Mouse (Mus musculus) olfactory bulb, adult 2 months (tissue): ENCODE results near the gene Nek11. TPM values are rescaled to one million over a fixed set of nuclear protein-coding genes. Genes with fewer than 3 reads are reported as not detected.
A peak's percentile ranks its signal among the peaks of the same experiment; 100 is the strongest.

Source experiments
- H3K27ac ChIP-seq: fragments of 200-500 bp; 2 replicates; pipeline ENCODE4 v1.5.1; 2012; ENCODE audit warnings: low read depth, low read length; ENCODE audit not compliant: insufficient read depth
- H3K4me1 ChIP-seq: fragments of 200-500 bp; 2 replicates; pipeline ENCODE4 v1.6.1; 2012; ENCODE audit warnings: low read length; ENCODE audit not compliant: control insufficient read depth, insufficient read depth
- H3K4me3 ChIP-seq: fragments of 200-500 bp; 2 replicates; pipeline ENCODE4 v1.5.1; 2012; ENCODE audit warnings: mild to moderate bottlenecking, low read depth, low read length, moderate library complexity; ENCODE audit not compliant: insufficient read depth
- CTCF ChIP-seq: fragments of 200-500 bp; IDR thresholded peaks from 2 replicates; pipeline ENCODE4 v1.5.1; 2012; ENCODE audit warnings: low read depth, mild to moderate bottlenecking, low read length, moderate library complexity; ENCODE audit not compliant: insufficient read depth
- POLR2A ChIP-seq: fragments of 200-500 bp; IDR thresholded peaks from 2 replicates; pipeline ENCODE4 v1.6.1; 2012; ENCODE audit warnings: mild to moderate bottlenecking, low read depth, low read length, moderate library complexity; ENCODE audit not compliant: insufficient read depth
- WGBS: fragments of 180-500 bp; shearing (Covaris S2); methylation state at CpG from one replicate; pipeline ENCODE4 v1.1.7; 2018; 5-methylcytosine and 5-hydroxymethylcytosine counted together
- polyA plus RNA-seq: library from polyadenylated mRNA; stranded (reverse); fragments of >200 nt; gene quantifications from 2 replicates; pipeline ENCODE4 v1.2.4, GENCODE M21; 2012; ENCODE audit warnings: low replicate concordance; ENCODE audit not compliant: missing spikeins, insufficient read depth, insufficient read length

Gene Nek11
- polyA plus RNA-seq: not detected in 2 replicates

DNA sequence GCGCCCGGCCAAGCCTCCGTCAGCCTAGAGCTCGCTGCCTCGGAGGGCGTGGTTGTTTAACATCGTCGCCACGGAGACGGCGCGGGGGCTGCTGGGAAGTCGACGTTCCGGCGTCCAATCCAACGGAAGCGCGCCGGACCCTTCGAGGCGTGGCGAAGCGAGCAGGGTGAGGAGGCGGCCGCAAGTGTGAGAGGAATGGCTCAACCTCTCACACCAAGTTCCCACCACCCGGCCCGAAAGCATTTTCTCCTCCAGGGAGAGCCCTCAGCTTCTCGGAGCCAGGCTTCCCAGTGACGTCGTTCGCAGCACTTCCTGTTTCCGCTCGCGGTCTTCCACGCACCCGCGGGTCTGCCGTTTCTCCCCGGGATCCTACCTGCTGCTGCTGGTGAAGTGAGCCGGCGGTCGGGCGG, at the start of gene Nek11, which contains the start of gene Aste1:
Gene Nek11, minus strand, starts transcription at position 307 of the 410 bp plus-strand sequence.
Gene Aste1, plus strand, starts transcription at position 175 of the 410 bp plus-strand sequence.
- Histone ChIP-seq H3K27ac (peak within 1 kb of the TSS; percentile 34; the same call in 1 of the 2 replicates), H3K4me1 (peaks cover 3% of the 10 kb centered on the region), H3K4me3 (peak within 1 kb of the TSS; percentile 52)
- under 1% methylated on average over 44 of the region's 44 CpGs for WGBS
- TF ChIP-seq CTCF: no peak
- TF ChIP-seq POLR2A: 0 out of 2 replicates have a peak, but pooled peaks have one; percentile 27

DNA sequence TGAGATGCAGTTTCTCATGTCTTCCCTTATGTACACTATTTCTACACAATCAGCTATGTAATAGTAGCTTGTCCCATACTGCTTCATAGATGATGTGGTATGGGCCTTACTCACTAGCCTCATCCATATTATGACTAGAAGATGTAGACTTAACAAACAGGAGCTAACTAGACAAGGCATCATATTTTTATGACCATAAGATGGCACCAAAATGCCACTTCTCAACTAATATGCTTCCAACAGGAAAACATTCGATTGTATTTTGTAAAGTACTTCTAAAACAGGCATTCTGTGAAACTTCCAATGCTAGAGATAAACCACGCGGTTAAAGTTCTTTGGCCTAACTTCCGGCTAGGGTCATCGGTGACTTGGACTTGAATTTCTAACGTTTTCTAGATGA, 13.2 kb upstream of the Nek11 start:
- TF ChIP-seq POLR2A (no peak), CTCF (no peak)
- H3K27ac ChIP-seq: no peak overlapping the region
- no peaks in the 10 kb centered on the region for H3K4me1 ChIP-seq
- 91% methylated on average over 6 of the region's 6 CpGs for WGBS
- H3K4me3 ChIP-seq: no peak overlapping the region

DNA sequence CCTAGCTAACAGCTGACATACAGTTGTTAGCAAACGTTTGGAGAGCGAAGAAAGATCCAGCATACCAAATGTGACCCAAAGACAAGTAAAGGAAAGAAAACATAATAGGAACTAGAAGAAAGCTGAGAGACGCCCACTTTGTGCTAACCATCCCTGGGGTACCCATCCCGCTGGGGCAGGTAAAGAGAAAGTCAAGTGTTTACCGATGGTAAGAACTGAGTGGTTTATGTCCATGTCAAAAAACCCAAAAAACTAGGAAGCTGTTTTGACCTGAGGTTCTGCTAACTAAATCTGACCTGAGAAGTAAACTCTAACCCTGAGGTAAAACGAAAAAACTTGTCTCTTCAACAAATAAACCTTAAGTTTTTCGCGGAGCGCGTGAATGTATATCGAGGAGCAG, 604 bp downstream of the Nek11 start:
- no peak for TF ChIP-seq POLR2A
- TF ChIP-seq CTCF: no peak
- H3K4me3 ChIP-seq: peak overlapping the region; percentile 52
- peaks cover 3% of the 10 kb centered on the region for H3K4me1 ChIP-seq
- no peak overlapping the region for H3K27ac ChIP-seq
- WGBS: 13% methylated on average over 11 of the region's 11 CpGs

DNA sequence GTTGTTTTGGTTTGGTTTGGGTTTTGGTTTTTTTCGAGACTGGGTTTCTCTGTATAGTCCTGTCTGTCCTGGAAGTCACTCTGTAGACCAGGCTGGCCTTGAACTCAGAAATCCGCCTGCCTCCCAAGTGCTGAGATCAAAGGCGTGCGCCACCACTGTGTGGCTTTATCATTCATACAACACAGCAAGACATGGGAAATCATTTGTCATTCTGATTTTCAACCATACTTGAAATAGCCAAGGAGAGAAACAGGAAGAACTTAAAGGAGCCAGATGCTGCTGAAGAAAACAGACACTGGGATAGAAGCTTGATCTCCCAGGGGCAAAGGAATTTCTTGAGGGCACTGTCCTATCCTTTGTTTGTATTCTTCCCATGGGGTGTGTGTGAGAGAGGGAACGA, 4.7 kb downstream of the Nek11 start:
- H3K4me3 ChIP-seq: no peak overlapping the region
- no peak overlapping the region for H3K27ac ChIP-seq
- 75% methylated on average over 5 of the region's 5 CpGs for WGBS
- 0 out of 2 replicates have a peak, but pooled peaks cover 3% of the 10 kb centered on the region for H3K4me1 ChIP-seq
- TF ChIP-seq CTCF: no peak
- no peak for TF ChIP-seq POLR2A

DNA sequence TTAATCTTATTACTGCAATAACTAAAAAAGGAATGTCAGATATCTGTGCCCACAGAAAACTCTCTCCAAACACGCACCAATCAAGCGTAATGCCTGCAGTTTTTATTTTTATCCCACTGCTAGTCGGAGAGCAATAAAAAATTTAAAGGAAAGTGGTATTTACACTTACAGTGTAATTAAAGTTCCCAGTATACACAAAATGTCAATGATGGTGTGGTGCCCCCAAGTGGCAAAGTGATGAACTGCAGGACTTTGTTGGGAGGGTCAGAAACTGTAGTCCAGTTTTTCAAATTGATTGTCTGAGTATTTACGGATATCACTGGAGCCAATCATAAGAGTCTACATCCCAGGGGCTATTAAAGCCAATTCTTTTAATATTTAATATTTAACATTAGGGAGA, 6.0 kb downstream of the Nek11 start:
- Histone ChIP-seq H3K4me3 (no peak overlapping the region), H3K27ac (no peak overlapping the region), H3K4me1 (0 out of 2 replicates have a peak, but pooled peaks cover 3% of the 10 kb centered on the region)
- WGBS: 3% methylated on average over 4 of the region's 4 CpGs
- TF ChIP-seq CTCF (no peak), POLR2A (no peak)

DNA sequence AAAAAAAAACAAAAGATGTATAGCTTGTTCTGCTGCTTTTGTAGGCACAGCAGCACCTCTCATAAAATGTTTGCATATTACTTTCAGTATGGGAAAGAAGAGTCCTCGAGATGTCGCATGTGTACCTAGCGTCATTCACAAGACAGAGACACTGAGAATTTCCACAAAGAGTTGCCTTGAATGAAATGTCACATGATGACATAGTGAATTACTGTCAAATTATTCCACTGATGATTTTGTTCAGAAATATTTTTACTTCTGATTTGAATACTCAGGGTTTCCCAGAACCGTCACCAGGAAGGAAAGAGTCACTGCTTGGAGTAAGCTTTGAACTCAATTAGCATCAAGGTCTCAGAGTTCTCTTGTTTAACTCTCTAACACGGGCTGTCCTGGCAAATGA, 7.9 kb downstream of the Nek11 start:
- H3K27ac ChIP-seq: no peak overlapping the region
- no peak overlapping the region for H3K4me3 ChIP-seq
- 0 out of 2 replicates have a peak, but pooled peaks cover 3% of the 10 kb centered on the region for H3K4me1 ChIP-seq
- TF ChIP-seq CTCF (no peak), POLR2A (no peak)
- WGBS: 83% methylated on average over 5 of the region's 5 CpGs

DNA sequence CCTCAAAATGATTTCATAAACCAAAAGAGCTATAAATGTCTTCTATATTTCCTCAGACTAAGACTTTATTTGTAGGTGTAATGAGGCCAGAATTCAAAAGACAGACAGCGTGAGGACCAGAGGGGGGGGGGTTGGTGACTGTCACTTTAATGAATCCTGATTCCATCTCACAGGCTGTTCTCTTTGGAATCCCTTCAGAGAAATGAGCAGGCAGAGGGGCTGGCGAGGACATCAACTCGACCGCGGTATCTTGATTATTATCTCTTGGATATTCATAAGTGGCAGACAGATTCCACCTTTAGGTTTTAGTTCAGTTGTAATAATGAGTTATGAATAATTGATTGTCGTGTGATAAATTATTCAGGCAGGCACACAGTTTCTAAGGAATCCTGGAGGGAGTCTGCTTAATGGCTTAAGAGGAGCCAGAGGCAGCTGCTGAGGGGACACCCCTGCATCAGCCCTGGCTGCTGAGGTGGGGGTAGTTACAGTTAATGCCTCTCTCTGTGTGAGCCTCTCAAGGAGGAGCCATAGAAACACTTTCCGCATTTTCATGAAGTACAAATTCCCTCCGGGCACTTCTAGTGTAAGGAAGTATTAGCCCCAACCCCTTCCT, 15.7 kb downstream of the Nek11 start:
- Histone ChIP-seq H3K27ac (no peak overlapping the region), H3K4me3 (no peak overlapping the region), H3K4me1 (0 out of 2 replicates have a peak, but pooled peaks cover 2% of the 10 kb centered on the region)
- 67% methylated on average over 8 of the region's 8 CpGs for WGBS
- TF ChIP-seq CTCF (no peak), POLR2A (no peak)

DNA sequence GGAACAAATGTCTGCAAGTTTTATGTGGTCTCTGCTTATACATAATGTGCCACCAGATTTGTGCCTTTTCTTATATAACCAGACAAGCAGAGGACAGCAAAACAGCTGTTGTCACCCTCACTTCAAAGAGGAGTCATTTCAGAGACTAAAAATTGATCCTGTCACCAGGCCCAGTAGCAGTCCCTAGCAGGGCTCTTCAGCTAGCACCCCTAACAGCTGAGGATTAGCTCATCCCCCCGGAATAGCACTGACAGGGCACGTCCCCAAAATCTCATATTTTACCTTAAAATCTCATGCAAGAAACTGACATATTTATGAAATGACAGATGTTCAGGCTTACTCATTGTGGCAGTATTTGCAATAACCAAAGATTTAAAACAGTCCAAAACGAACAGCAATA, 17.7 kb downstream of the Nek11 start:
- 77% methylated on average over 3 of the region's 3 CpGs for WGBS
- TF ChIP-seq POLR2A: no peak
- no peak overlapping the region for H3K27ac ChIP-seq
- 0 out of 2 replicates have a peak, but pooled peaks cover 2% of the 10 kb centered on the region for H3K4me1 ChIP-seq
- H3K4me3 ChIP-seq: no peak overlapping the region

DNA sequence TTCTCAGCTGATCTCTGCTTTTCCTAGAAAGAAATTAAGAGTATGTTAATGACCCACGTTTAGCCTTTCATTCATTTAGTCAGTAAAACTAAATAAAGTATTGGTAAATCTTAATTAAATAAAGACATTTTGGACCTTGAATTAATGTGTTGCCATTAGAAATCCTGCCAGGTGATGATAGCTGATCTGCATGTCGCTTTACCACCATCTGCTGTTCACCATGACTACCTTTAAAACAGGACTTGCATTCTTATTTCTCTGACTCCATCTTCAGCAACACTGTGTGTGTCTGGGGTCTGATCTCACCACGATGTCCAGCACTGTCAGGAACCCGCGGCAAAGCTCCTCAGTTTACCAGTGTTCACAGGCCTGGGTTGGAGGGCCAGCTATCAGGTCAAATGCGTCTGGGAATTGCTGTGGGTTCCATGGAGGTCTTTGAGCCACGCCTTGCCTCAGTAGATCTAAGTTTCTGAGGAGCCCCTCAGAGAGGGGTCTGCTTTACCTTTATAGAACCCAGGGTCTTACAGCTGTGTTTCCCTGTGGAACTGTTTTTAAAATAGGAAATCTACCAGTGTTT, 18.3 kb downstream of the Nek11 start:
- WGBS: 76% methylated on average over 7 of the region's 7 CpGs
- Histone ChIP-seq H3K4me3 (no peak overlapping the region), H3K27ac (no peak overlapping the region), H3K4me1 (0 out of 2 replicates have a peak, but pooled peaks cover 2% of the 10 kb centered on the region)
- no peak for TF ChIP-seq POLR2A
- TF ChIP-seq CTCF: no peak

DNA sequence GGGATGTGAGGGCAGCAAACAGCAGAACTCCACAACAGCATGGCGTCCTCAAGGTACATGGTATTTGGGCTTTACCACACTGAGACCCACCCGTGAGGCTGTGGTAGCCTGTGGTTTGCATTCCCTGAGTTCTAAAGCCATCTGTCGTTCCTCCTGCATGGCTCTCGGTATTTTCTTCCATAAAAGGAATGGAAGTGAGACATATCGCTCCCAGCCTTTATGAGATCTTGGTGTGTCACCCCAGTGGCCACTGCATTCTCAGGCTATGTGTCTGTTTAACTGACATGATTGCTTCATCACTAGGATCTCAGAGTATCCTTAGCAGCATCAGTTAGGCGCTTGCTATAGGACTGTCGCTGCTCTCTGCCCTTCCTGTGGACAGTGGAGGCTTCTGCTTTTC, 18.9 kb downstream of the Nek11 start:
- H3K4me1 ChIP-seq: 0 out of 2 replicates have a peak, but pooled peaks cover 2% of the 10 kb centered on the region
- H3K4me3 ChIP-seq: no peak overlapping the region
- TF ChIP-seq POLR2A: no peak
- no peak for TF ChIP-seq CTCF
- no peak overlapping the region for H3K27ac ChIP-seq
- 90% methylated on average over 7 of the region's 7 CpGs for WGBS
